Mouse (Mus musculus) E14TG2a.4 (cell line): ENCODE results near the gene Slco2b1.

Source experiments
- CTCF ChIP-seq: conservative IDR thresholded peaks from 2 replicates; pipeline ENCODE4 v1.5.1; 2014; ENCODE audit warnings: low read length
- NANOG ChIP-seq: IDR thresholded peaks from 2 replicates; pipeline ENCODE4 v1.6.1; 2014; ENCODE audit warnings: borderline replicate concordance, low read length, mixed read lengths

DNA sequence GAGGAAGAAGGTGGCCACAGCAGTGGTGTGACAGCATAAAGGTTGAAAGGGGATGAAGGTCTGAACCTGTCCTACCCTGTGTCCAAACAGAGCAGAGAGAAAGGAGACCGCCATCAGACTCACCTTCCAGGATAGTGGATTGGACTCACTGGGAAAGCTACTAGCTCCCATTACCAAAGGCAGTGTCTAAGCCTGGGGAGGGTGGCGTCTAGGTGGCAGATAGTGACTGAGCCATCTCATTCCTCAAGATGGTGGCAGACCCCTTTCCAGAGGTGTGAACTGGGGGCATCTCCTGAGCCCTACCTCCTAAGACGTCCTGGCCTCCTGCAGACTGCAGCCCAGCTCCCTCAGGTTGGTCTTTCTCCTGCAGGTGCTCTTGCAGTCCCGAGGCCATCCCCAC, 10.5 kb downstream of the Slco2b1 start:
- TF ChIP-seq CTCF (no peak), NANOG (no peak)
